Mouse (Mus musculus): ENCODE measurements around the gene Mdk.
A peak's percentile ranks its signal among the peaks of the same experiment; 100 is the strongest.

The Mdk gene

DNA sequence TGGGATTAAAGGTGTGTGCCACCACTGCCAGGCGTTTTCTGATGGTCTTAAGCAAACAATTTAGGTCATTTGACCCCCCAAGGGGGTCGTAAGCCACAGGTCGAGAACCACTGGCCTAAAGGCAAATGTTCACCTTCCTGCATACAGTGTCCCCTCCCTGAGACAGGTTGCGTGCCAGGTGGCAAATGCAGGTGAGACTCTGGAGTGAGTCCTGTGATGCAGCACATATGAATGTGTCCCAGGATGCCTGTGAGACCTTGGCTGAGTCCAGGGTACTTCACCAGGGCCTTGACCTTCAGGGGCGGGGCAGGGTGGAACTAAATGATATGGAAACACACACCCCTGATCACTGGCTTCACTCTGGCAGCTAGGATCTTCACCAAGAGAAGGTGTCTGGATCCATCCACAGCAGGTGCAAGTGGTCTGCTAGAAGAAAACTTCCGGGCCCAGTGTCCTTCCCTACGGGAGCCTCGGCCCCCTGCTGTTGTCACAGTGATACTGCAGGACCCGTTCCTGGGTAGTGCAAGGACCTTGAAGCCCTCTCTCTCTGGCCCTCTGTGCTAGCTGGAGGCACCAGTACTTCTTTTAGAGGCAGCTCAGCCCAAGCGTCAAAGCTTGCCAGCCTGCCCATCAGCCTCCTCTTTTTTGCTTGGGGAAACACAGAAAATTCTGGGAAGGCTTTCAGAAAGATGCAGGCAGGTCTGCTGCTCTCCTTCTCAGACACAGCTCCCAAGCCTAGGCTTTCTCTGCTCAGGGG, 26.8 kb upstream of the Mdk start:
- DNase-seq (ENCODE audit: low spot score in 2 of 2) = peak in 1 of 2 experiments; percentile 57

DNA sequence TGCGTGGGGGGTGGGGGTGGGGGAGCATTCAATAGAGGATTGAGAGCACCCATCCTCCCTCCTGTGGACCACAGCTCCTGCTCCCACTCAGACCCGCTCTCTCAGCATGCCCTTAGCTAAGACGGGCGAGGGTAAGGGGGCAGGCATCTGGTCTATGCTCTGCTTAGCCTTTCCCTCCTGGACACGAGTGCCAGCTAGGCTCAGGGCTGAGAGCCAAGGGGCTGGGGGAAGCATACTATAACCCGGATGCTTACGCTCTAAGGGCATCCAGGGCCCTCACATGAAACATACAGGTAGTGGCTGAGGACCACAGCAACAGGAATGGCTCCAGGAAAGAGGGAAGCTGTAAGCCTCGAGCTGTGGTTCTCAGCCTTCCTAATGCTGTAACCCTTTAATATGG, 26.0 kb upstream of the Mdk start:
- no peak for DNase-seq (ENCODE audit: low spot score in 2 of 2)

DNA sequence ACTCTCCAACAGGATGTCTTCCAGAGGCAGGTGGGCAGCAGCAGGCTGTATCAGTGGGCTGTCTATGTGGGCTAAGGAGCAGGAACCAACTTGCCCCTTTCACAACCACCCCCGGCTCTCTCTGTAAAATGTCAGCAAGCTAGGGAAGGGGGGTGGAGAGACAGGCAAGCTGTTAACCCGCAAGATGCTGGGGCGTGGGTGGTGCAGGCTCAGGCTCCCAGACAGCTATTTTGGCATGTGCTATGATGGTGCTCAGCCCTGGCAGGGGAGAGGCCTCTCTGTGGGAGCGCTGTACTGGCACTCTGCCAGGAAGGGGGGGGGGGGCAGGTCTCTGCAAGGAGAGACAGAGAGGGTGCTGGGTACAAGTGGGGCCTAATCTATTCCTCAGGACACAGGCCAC, 25.0 kb upstream of the Mdk start:
- peak; percentile 88 to 93 for DNase-seq (ENCODE audit: low spot score in 2 of 2)

DNA sequence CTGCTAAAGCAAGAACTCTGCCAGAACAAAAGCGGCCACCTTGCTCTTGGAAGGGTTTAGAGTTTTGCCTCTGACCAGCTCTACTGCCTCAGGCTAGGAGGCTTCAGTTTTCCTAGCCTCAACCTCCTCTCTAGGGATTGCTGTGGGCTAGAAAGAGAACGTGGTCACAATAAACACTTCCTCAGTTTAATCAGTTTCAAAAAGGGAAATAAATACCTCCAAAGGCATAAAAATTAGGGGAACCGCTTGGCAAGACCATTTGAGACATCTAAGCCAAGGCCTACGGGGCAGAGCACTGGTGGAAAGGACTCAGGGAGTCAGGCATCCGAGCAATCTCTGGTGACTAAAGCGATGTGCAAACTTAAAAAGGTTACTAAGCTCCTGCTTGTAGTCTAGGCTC, 23.8 kb upstream of the Mdk start:
- no peak for DNase-seq (ENCODE audit: low spot score in 2 of 2)

DNA sequence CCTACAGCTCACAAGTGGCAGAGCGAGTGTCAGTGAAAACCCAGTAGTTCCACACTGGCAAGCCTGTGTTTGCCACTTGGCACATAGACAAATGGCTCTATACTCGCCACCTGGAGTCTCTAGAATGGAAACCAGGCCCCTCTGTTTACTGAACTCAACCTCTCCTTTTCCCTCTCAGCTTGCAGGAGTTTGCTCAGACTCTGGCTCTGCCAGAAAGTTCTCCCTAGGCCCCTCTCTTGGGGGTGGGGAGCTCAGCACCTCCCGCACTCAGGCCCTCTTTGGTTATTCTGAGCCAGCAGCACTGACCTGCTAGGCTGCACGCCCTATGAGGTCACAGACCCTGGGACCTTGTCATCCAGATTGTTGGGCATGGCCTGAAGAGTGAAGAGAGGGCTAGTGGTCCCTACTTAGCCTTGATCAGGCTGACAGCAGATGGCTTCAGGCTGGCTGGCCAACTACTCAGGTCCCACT, 23.1 kb upstream of the Mdk start:
- DNase-seq (ENCODE audit: low spot score in 2 of 2) = no peak

DNA sequence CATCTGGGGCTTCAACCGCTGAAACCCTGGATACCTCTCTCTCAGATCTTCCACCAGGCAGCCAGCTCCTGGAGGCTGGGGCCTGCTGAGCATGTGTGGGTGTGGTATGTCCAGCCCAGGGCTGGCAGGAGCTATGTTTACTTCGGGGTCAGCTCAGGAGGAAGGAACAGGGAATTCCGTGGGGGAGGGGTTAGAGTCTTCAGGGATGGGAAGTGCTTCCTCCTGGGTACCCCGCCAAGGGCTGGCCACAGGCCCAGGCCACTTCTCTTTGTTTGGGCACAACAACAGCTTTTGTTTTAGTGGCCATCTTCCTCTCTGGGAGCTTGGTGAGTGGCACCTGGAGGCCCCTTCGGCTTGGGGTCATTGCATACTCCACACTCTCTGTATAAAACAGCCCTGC, 21.7 kb upstream of the Mdk start:
- no peak for DNase-seq (ENCODE audit: low spot score in 2 of 2)

DNA sequence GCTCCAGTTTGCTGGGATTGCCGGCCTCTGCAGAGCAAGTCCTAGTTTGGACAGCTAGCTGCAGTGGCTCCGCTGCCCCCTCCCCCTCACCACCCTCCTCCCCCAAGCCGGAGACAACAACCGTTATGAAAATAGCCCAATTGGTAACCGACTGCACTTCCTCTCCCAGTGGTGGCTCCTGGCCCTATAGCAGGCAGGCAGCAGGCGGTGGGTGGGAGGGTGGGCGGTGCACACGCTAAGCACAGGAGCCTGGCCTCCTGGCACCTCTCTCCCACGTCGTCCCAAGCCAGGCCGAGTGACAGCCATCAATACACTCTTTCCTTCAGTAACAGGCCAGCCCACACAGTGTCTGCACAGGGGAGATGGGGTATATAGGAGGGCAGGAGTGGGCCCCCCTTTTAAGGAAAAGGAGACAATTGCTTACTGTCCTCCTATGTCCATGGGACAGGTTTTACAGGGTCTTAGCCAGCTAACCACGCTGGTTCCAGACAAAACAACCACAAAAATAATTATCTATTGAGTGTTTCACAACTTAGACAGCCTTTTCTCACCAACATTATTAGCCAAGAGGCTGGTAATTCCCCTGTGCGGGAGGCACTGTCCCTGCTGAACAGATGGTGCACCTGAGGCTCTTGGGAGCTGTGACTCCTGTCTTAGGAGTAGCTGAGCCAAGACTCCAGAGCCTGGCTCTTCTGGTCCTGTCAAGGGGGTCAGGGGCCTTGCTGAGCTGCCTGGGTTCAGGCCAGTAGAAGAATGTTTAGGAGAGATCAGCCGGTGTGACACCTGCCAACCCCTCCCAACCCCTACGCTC, 18.4 kb upstream of the Mdk start:
- DNase-seq (ENCODE audit: low spot score in 2 of 2) = no peak

DNA sequence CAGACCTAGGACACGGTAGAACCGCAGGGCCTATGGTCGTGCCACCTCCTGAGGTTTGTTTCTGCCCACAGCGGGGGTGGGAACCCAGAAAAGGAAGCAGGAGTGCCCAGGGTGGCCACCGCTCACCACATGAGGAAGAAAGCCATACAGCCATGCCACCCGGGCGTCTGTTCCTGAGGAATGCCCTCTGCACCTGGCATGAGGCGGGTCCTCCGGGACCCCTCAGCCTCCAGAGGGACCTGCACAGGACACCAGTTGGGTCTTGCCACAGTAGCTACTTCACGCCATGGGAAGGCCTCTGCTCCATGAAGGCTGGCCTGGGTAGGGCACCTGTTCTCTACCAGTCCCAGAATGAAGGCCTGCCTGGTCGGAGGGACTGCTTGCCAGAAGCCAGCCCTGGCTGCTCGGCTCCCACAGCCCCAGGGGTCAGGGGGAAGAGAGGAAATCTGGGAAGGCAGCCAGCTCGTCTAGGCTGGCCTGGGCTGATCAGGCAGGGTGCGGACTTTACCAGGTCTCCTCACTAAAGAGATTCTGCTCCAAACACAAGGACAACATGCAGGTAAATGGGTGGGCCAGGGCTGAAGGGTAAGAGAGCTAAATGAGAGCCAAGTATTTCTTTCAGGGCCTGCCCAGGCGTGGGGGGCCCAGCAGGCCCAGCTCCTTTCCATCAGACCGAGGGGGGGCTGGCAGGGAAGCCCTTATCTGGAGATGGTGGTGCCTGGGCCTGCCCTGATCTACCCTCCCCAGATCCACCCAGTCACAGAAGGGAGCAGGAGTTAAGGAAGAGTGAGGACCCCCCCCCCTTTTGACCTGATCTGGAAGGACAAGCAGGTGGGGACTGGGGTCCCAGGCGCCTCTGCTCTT, 17.5 kb upstream of the Mdk start:
- DNase-seq (ENCODE audit: low spot score in 2 of 2) = no peak

DNA sequence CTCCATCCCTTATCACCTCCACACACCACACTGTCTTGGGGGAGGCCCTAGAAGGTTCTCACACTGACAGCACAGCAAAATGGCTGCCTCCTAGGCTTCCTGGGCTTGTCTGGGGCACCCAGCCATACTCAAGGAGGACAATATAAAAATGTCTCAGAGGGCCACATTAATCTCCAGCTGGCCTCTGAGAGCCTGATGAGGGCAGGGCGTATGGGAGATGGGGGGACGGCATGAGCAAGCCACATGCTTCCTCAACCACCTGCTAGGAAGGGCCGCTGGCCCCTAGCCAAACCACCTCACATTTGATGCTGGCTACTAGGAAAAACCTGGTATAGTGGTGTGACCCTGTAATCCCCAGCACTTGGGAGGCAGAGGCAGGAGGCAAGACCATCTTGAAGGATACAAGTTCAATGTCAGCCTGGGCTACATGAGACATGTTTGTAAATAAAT, 16.7 kb upstream of the Mdk start:
- no peak for DNase-seq (ENCODE audit: low spot score in 2 of 2)

DNA sequence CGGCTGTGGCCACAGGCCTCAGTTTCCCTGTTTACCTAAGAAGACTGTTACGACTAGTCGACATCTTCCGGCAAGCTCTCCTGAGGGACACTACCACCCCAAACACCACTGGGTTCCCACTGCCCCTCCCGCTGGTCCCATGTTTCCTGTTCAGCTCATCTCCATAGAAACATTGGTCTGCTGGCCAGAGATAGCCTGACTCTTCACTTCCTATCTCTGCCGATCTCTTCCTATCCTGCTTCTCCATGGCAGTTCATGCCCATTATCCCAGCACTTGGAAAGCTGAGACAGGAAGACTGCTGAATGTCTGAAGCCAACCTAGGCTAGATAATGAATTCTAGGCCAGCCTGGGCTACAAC, 16.0 kb upstream of the Mdk start:
- DNase-seq (ENCODE audit: low spot score in 2 of 2) = no peak

DNA sequence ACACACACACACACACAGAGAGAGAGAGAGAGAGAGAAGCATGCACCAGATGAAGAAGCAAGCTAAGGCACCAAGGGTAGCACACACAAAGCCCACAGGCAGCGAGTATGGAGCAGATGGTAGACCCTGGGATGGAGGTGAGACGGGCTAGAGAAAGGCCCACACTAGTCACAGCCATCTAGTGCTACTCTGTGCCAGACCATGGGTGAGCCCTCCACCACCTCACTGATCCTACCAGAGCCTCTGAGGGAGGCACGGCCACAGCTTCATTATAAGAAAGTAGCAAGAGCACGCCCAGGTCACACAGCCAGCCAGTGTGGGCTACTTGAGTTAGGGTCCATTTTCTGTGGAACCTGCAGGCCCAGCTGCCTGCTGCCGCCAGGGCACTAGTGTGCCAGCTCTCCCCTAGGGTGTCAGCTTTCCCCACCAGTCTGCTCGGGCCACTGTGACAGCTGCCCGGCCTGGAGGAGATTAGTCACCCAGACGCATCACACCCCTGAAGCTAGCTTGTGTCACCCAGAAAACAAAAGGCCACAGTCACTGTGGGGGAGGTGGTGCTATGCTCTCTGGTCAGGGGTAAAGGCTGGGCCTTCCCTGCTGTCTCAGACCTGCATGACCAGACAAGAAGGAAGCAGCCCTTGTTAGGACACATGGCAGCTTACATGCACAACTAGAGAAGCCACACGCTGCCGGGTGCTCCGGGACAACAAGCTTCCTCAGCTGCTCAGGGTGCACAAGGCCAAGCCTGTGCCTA, 15.5 kb upstream of the Mdk start:
- DNase-seq (ENCODE audit: low spot score in 2 of 2) = no peak

DNA sequence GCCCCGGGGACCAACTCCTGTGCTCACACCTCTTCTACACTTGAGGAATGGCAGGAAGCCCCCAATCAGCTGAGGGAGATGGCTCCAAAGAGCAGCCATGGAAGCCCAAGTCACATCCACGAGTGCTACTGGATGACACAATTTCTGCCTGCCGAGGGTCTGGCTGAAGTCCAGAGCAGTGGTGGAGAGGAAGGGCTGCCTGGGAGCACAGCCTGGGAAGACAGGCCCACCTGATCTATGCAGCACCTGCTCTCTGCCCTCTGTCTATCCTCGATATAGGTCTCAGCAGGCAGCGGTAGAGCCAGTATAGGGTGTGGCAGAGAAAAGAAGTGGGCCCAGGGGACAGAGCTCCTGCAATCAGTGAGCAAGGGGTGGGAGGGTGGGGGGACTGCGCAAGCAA, 14.7 kb upstream of the Mdk start:
- DNase-seq (ENCODE audit: low spot score in 2 of 2) = no peak

DNA sequence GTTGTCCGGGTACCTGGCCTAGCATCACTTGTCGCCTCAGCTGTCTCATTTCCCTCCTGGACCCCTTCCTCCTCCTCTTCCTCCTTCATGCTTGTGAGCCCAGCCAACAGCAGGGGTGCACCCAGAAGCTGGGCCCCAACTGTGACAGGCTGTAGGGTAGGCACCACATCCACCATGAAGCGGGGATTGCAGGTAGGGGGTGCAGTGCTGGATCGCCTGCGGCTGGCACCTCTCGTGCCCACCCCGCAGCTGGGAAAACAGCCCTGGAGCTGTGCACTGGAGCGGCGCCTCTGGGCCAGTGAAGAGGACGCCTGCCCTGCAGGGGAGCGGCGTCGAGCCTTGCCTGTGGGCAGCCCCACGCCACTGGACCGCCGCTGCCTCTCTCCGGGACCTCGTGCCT, 13.4 kb upstream of the Mdk start, which contains the start of gene Gm9821:
Gm9821 (plus strand) TSS at position 221 of the 400 bp plus-strand sequence.
- DNase-seq (ENCODE audit: low spot score in 2 of 2) = no peak

DNA sequence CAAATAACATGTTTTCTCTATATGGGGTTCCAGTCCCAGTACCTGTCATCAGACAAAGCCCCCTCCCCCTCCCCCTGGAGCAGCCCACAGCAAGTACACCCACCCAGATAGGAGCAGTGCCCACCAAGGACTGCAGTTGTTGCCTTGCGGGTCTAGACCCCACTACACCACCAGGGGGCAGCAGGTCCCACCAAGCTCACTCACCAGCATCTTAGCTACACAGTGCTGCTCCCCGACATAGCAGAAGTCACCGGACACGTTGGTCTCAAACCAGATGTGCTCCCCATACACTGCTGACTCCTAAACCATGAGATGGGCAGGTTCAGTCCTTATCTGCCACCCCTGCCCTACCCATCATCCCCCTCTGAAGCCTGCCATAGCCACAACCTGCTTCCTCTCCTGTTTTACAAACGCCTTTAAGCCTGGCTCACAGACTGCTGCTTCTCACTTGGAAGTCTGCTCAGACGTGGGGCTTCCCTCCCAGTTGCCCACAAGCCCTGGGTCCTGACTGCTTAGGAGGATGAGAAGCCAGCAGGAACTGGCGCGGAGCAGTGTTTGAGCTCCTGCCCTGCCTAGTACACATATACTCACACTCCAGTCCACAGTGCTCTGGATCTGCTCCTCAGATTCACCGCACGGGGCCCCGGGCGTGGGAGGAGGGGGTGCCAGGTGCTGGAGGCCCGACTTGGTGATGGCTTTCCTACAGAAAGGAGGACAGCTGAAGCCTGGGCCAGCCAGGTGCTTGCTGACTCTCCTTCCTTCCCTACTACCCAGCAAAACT, 12.3 kb upstream of the Mdk start:
- DNase-seq (ENCODE audit: low spot score in 2 of 2) = peak; percentile 82 to 85

DNA sequence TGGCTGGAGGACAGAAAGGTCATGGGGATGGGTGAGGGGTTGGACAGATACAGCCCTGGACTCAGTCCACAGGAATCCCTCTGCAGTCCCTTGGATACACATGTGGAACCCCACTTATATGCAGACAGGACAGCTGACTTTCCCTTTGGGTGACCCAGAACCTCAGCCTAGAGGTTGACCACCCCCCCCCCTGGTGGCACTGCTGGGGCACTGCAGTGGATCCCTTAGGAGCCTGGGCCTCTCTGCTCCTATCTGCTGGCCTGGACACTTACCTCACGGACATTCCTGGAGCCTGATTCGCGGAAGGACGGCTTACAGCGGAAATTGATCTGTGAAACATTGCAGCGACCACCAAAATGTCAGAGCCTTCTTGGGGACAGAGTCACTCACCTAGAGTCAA, 10.3 kb upstream of the Mdk start:
- DNase-seq (ENCODE audit: low spot score in 2 of 2) = no peak

DNA sequence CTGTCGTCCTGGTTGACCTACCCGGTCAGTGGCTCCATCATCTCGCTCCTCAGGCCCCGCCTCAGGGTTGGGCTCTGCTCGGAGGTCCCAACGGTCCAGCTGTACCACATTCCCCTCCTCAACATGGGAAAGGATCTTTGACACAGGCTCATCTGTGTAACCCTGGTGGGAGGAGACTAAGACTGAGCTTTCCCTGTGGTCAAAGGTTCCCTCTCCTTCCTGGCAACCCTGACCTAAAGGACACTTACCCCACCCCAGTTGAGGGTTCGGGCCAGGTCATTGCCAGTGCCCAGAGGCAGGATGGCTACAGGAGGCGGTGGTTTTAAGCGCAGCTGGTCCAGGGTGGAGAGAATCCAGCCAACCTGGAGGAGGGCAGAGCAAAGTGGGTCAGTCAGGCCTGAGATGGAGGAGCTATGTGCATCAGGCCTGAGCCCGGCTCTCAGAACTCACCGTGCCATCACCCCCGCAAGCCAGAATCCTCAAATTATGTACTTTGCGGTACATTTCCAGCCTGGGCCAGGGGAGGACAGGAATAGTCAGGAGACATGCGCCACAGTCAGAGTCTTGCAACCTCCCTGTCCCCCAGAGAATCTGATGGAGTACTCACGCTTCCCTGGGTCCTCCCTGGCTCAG, 7.3 kb upstream of the Mdk start:
- no peak for DNase-seq (ENCODE audit: low spot score in 2 of 2)

DNA sequence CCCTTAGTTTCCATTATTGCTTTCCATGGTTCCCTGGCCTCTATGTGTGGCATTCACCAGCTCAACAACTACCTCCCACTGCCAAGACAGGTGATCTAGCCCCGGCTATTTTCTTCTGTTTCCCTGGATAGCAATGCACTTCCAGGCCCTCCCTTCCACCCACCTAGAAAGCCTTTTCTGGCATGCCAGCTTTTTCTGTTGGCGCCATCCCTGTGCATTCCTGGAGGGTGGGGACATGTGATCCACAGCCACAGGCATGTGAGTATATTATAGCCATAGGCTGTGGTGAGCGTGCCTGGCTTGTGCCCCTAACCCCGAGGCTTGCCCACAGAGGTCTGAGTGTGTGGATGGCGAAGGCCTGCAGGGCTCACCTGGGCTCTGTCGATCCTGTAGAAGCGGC, 4.1 kb upstream of the Mdk start:
- DNase-seq (ENCODE audit: low spot score in 2 of 2) = peak; percentile 60 to 84

DNA sequence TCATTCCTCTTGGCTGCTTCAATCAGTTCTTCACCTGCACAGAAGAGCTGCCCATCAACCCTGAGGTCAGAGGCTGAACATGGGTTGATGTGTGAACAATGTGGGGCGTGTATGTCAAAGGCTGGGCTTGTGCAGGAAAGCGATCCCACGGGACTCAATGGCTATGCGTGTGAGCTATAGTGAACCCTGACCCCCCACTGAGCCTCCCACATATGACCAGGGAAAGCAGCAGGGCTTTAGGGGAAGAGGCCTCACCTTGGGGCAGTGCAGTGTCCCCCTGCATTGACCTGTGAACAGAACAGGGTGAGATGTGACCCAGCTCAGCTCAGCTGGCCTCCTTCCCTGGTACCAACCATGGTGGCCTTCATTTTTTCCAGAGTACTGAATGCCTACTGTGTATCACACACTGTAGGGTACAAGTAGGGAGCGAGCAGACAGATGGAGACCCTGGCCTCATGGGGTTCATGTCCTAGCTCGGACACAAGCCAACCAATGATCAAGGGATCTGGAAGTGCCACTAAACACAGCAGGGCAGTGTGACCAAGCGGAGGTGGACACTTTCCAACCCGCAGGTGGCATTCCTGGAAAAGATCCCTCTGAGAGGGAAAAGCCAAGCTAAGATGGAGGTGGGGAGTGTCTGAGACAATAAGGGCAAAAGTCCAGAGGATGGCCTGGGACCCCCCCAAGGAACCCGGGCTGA, 2.9 kb upstream of the Mdk start:
- DNase-seq (ENCODE audit: low spot score in 2 of 2) = no peak

DNA sequence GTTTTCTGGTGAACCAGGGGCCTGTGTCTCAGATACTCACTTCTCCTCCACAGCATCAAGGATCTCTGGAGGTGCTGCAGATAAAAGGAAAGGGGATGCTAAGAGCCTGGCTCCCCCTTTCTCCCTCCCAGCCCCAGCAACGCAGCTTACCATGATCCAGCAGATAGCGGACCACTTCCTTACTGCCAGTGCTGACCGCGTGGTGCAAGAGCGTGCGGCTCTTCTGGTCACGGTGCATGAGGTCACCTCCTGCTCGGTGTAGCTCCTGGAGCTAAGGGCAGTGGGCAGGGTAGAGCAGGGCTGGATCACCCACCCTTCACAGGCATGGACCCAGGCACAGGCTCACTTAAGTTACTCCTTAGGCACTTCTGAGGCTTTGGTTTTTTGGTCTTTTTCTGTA, 1.9 kb upstream of the Mdk start:
- no peak for DNase-seq (ENCODE audit: low spot score in 2 of 2)

DNA sequence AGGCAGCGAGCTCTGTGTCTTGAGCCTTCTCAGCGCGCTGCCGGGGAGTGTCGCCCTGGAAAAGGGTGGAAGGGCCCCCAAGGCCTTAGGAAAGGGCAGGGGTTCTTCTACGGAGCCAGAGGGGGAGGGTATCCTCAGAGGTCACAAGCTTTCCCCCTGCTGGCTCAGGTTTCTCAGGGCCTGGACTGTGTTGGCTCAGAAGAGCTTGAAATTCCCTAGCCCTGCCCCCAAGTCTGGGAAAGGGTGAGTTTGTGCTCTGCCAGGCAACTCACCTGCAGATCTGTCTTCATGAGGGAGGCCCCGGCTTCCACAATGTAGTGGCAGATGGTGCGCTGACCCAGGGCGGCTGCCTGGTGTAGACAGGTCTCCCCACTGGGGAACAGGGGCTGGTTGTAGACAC, 1.4 kb upstream of the Mdk start:
- DNase-seq (ENCODE audit: low spot score in 2 of 2) = no peak
